Mouse (Mus musculus) heart, adult 8-10 months (tissue): ENCODE data around the gene Marcks. TPM values are rescaled to one million over a fixed set of nuclear protein-coding genes. Genes with fewer than 3 reads are reported as not detected.

Experiments used
- total RNA-seq, 4 experiments: library from RNA; stranded (reverse); gene quantifications; 2 replicates each; pipeline ENCODE4 v1.2.4; 2022

Marcks gene
- total RNA-seq, 4 experiments from 2014 or later: 20.7 to 32.9 (median 27.6) TPM

Other genes starting within 250 kb of the Marcks start
- 10 to 100 TPM; 42.7 to 49.8 (median 45.5) TPM for gene Hdac2, start 164.4 kb downstream of the Marcks start, total RNA-seq